Mouse (Mus musculus): ENCODE data around the gene Hnrnpu.
"Not testable (repeated sequence)": the region's sequence is repeated elsewhere in the genome, so short reads cannot be mapped to it uniquely, and the experiment has no call there.

The Hnrnpu gene

GRCm38 (mm10) chr1:178337551-178338317, at the start of gene Hnrnpu:
TSS of gene Hnrnpu (minus strand) at chr1:178337797.
- peak; percentile 97 for DNase-seq (ENCODE audit: low spot score)

DNA sequence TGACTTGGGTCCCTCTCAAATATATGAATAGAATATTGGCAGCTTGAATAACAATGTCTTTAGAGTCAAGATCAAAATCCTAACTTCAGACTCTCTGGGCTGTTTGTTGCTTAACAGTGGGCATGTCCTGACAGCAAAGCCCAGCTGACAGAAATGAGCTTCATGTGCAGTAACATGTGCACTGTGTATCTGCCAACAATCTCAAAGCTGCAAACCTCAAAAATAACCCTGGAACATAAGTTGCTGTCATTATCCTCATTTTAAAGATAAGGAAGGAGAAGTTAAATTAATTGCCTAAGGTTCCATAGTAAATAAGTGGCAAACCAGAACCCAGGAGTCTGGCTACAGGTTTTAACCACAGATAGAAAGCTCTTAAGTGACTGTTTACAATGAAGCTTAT, 44.6 kb upstream of the Hnrnpu start:
- no peak for DNase-seq (ENCODE audit: low spot score)

DNA sequence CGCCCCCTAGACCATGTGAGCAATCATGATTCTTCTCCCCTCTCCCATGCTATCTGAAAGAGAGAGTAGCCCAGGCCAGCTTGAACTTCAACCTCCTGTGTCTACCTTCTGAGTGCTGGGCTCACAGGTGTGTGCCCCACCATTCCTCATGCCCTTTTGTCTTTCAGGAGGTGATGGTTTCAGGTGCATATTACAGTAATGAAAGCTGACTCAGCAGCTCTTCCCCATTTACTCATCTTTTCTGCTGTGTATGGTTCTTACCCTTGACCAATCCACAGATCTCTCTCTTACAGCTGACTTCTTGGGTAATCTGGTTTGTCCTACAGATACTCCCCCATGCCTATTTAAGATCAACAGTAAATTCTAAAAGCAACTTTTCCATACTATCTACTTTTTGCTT, 41.6 kb upstream of the Hnrnpu start:
- no peak for DNase-seq (ENCODE audit: low spot score)

DNA sequence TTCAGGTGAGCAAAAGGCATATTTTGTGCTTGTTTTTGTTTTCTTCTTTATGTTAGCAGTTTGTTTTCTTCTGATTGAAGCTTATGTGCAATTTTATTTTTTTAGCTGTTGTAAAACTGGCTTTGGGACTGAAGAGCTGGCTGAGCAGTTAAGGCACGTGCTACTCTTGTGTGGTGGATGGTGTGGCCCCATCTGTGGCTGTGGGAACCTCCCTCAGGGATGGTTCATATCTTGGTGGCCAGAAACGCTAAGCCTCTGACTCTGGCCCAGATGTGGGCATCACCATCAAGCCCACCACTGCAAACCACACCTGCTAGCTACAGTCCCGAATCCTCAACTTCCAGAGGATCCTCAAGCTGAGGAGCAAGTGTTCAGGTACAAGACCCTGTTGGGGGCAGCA, 40.5 kb upstream of the Hnrnpu start:
- no peak for DNase-seq (ENCODE audit: low spot score)

- DNase-seq (ENCODE audit: low spot score) = no peak
Observed at GRCm38 (mm10) chr1:178376907-178377306, 39.3 kb upstream of the Hnrnpu start.

- DNase-seq (ENCODE audit: low spot score) = no peak
Observed at GRCm38 (mm10) chr1:178376061-178376460, 38.5 kb upstream of the Hnrnpu start.

GRCm38 (mm10) chr1:178375381-178375780, 37.8 kb upstream of the Hnrnpu start:
- DNase-seq (ENCODE audit: low spot score) = no peak

DNA sequence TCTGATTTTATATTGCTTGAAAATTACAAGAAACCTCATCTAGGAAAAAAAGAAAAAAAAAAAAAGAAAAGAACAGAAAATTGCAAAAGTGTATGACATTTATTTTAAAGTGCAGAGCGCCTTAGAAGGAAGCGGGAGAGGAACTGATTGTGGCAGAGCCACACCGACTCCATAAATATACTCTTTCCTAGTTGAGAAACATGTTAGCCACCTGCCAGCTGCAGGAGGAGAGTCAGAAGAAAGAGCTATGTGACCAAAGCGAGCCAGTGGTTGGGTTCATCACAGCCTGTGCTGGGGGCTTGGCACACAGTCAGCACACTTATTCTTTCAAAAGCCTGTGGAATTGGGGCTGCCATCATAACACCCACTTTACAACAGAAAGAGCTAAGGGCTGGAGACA, 35.1 kb upstream of the Hnrnpu start:
- DNase-seq (ENCODE audit: low spot score) = no peak

DNA sequence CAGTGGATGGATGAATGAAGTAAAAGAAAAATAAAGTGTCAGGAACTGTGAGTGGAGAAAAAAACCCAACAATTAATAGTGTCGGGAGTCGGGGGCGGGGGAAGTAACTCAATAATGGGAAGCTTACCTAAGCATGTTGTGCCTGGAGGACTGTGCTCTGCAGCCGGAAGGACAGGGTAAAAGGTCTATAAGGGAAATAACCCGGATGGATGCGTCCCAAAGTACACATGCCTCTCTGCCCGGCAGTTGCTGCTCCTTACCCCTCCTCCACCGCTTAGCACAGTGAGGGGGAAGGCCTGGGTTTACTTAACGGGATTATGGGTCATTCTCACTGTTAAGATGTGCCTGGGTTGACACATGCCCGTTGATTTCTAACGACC, 31.7 kb upstream of the Hnrnpu start:
- DNase-seq (ENCODE audit: low spot score) = peak; percentile 21

GRCm38 (mm10) chr1:178368548-178369271, 31.1 kb upstream of the Hnrnpu start:
- DNase-seq (ENCODE audit: low spot score) = peak; percentile 88

DNA sequence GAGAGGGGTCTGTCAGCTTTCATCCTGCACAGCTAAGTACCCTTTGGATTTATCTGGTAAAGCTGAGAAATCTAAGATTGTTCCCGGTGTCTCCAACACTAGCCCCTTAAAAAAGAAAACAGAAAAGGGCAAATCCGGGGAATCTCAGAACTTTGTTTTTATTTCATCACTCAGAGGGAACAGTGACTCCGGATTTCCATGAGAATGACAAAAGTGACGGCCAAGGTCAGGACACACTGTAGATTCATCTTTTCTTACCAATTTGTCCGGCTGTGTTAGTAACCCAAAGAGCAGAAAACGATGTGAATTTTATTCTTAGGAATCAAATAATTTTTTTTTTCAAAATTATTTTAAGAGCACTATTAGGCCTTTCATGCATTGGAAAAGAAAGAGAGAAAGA, 30.5 kb upstream of the Hnrnpu start:
- no peak for DNase-seq (ENCODE audit: low spot score)

- DNase-seq (ENCODE audit: low spot score) = no peak
Observed at GRCm38 (mm10) chr1:178365171-178365570, 27.6 kb upstream of the Hnrnpu start.

DNA sequence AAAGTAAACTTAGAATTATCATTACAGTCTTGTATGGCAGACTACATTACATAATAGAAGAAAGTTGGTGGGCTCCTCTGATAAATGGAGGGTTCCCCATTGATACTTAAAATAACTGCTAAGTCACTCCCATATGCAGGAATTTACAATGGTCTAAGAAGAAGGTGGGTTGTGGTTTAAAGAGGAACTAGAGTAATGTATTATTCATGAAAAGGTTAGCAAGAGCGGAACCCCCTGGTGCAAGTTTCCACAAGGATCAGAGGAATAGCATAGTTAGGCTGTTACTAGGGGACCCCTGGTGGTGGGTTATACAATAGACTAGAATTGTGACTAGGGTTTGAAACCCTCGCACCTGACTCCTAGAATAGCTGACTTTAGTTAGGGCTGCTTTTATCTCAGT, 23.1 kb upstream of the Hnrnpu start:
- no peak for DNase-seq (ENCODE audit: low spot score)

DNA sequence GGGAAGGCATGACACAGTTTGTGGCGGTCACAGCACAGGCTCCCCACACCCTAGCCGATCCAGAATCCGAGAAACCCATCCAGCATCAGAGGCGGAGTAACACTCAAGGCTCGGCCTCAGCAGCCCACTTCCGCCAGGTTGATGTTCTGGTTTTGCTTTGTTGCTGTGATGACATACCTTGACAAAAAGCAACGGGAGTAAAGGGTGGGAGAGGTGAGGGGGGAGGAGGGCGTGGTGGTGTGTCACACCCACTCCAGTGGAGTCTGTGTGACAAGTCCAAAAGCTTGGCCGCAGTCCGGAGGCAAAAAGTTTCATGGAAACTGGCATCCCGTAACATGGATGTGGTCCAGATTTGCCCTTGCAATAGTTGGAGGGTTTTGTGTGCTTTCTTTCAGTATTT, 22.7 kb upstream of the Hnrnpu start:
- DNase-seq (ENCODE audit: low spot score) = no peak

- DNase-seq (ENCODE audit: low spot score) = no peak
Observed at GRCm38 (mm10) chr1:178357776-178358710, 20.4 kb upstream of the Hnrnpu start.

DNA sequence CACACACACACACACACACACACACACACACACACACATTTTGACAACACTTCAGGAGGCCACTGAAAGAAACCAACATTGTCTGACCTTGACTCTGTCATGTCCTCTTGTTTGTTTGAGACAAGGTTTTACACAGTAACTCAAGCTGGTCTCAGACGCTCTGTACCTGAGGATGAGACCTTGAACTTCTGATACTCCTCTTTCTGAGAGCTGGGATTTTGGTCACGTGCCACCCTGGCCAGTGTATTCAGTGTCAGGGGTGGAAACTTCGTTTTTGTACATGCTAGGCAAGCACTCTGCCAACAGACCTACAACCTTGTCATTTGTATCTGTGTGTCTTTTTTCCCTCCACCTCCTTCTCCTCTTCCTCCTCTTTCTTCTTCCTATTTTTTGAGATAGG, 17.0 kb upstream of the Hnrnpu start:
- no peak for DNase-seq (ENCODE audit: low spot score)

DNA sequence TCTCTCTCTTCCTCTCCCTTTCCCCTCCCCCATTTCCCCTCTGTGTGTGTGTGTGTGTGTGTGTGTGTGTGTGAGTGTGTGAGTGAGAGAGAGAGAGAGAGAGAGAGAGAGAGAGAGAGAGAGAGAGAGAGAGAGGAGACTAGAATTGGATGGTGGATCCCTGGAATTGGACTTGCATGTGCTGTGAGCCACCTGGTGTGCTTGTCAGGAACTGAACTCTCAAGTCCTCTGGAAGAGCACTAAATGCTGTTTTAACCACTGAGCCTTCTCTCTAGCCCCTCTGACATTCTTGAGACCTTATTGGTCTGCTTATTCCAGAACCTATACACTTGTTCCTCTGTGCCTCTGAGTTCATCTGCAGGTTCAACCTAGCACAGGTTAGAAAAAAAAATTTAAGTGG, 14.0 kb upstream of the Hnrnpu start:
- no peak for DNase-seq (ENCODE audit: low spot score)

- no peak for DNase-seq (ENCODE audit: low spot score)
Observed at GRCm38 (mm10) chr1:178350792-178351191, 13.2 kb upstream of the Hnrnpu start.

DNA sequence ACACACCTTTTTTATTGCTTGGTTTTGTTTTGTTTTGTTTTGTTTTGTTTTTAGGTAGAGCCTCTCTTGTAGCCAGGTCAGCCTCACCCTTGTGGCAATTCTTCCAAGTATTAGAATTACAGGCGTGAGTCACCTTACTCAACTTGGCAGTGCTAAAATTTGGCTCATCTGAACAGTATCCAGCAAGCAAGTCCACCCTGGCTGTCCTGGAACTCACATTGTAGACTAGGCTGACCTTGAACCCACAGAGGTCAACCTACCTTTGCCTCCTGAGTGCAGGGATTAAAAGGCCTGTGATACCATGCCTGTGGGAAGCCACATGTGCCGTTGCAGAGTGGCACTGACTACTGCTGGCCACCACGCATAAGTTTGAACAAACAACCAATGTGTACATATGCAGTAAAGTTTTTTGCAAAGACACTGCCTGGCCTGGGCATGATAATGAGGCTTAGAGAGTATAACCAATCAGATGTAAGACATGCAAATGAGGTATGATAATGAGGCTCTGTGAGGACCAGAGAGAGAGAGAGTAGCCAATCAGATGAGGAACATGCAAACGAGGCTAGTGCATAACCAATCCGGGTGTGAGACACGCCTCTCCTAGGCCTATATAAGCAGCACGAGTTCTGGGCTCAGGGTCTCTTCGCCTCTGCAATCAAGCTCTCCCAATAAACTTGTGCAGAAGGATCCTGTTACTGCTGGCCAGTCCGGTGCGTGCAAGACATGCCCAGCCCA, 6.6 kb upstream of the Hnrnpu start:
- DNase-seq (ENCODE audit: low spot score) = not testable (repeated sequence)

DNA sequence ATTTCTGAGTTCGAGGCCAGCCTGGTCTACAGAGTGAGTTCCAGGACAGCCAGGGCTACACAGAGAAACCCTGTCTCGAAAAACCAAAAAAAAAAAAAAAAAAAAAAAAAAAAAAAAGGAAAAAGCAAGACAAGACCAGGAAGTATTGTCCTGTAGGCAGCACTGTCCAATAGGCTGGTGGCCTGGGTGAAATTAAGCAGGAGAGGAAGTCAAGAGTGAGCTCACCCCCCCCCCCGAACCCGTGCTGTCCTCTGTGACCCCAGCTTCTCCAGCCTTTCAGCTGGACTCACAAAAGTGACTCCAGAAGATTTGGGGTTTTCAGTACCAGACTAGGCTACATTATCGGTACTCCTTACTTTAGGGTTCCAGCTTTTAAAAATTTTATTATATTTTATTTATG, 5.0 kb upstream of the Hnrnpu start:
- no peak for DNase-seq (ENCODE audit: low spot score)

DNA sequence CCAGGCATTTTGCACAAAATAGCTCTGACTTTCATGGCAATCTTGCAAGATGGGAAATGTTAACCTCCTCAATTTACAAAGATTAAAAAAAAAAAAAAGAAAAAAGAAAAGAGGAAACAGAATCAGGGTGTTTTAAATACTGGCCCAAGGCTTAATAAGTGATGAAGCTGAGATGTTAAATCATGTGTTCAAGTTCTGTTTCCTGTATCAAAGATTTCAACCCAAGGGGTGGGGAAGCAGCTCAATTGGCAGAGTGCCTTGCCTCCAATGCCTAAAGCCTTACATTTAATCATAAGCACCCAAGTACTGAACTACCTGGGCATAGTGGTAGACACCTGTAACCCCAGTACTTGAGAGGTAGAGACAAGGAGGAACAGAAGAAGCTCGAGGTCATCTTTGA, 4.5 kb upstream of the Hnrnpu start:
- no peak for DNase-seq (ENCODE audit: low spot score)

DNA sequence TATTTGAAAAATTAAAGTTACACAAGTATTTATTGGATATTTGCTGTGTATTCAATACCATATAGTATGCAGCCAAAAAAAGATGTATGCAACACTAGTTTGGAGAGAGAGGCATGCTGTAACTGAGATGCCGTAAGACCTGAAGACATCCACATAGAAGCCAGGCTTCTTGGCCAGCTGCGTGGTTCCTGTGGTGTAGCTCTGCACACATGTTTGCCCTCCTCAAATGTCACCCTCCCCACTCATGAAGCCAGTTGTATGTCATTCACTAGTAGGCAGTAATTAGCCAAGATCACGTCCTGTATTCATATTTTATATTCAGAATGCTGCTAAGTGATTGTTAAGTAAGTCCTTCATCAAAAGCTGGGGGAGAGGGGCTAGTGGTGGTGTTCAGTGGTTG, 3.8 kb upstream of the Hnrnpu start:
- DNase-seq (ENCODE audit: low spot score) = no peak
